Mouse (Mus musculus) right cerebral cortex, postnatal 14 days (tissue): ENCODE data around the gene Bmf.
A peak's percentile ranks its signal among the peaks of the same experiment; 100 is the strongest.

Experiments
- DNase-seq: peaks from one replicate; pipeline ENCODE4 v3.0.0; 2022

Bmf gene

DNA sequence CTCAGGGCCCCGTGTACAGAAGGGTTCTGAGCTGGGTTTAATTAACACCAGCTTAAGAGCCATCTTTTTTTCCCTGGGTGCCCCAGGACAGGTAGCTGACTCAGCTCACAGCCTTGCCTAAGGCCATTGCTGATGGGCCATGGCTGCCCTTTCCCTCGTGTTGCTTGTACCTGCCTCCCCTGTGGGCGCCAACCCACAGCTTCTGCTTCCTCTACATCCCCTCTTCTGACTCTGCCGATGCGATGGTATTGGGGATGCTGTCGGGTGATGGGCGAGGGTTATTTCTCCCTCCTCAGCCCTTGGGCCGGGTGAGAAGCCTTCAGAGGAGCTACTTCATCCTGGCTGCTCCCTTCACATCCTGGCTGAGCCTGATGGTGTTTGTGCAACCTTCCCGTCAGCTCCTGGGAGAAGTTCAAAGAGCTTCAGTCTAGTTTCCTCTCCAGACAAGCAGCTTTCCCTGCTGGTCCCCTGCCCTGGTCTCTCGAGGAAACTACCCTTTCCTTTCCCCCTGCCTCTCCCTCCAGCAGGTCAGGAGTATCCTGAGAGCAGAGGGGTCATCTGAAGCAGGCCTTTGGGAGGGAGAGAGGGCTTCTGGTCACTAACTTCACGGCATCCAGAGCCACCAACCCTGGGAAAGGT lies 37.6 kb downstream of the Bmf start:
- DNase-seq = no peak

DNA sequence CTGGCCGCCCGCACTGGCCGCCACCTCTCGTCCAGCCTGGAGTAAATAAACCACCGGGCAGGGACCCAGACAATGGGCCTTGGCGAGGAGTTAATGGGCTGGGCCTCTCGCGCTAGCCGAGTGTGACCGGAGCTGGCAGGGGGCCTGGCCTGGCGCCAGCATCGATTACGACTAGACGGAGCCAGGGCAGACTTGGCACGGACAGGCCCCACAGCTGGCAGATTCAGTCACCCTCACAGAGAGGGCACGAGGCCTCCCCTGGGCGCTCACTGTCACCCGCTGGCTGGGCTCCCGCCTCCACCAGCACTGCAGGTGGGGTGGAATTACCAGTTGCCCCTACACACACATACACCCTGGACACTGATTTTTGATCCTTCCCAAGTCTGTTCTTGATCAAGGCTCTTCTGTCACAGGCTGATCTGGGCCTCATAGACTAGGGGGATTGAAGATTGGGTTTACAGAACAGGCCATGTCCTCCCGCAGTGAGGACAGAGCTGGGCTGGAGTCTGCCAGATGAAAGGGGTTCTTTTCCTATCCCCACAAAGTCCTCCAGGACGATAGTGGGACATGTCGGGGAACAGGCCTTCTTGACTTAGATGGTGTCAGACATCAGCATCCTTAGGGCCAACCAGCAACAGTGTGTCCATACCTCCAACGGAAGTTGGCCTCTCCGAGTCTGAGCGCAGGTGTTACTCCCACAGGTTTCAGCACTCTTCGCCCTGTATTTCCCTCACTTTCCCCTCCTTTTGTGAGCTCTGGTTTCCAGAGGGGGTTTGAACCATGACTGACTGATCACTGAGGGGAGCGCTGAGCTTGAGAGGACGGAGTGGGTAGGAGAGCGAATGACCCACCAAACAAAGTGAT lies 38.8 kb downstream of the Bmf start:
- DNase-seq = peak; percentile 84

DNA sequence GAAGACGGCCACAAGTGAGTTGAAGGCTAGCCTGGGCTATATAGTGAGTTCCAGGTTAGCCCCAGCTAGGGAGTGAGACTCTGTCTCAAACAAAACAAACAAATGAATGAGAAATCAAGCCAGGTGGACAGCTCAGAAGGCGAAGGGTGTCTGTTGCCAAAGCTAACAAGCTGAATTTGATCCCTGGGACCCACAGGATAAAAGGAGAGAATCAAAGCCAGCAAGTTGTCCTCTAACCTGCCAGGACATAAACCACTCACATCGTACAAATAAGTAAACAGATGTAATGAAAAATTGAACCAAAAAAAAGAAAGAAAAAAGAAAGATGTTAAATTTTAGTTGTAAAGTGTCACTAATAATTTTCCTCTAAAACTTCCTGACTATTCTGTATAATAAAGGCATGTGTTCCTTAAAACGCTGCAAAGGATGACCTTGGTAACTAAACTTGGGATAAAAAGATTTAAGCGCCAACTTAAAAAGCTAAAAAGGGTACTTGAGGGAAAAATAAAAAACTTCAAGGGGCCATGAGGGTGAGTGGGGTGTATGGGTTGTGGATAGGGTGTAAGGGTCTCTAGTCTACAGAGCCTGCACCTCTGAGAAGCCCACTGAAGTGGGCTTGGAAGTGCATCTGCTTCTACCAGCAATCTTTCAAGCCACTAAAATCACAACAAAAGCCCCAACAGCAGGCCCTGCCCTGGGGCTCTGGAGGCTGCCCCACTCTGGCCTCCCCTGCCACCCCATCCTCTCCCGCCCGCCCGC lies 39.6 kb downstream of the Bmf start:
- DNase-seq = no peak

DNA sequence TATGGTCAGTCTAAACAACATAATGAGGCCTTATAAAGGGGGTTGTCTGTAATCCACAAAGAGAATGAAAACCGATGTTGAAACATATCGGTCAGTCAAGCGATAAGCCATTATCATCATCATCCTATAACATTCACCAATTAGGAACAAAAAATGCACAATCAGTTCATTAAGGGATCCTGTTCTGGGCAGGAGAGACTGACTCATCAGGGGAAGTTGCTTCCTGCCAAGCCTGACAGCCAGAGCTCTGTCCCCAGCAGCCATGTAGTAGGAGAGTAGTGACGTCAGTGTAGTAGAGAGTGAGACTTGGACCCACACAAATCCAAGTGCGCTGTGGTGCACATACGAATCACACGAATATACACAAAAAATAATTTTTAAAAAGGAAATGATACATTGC lies 42.4 kb downstream of the Bmf start:
- DNase-seq = no peak

DNA sequence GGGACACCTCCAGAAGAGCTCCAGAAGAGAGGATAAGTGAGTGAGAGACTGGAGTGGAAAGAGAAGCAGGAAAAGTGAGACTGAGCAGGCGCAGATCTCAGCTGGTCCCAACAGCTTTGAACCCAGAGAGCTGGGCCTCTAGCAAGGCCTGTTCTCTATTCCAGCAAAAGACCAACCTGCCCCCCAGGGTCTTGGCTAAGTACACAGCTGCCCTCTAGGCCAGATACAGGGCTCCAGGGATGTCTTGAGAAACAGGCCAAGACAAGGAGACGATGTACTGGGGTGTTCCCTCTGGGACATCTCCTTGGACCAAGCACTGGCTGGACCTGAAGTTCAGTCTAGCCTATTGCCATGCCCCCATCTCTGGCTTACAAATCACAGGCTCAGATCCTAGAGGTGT lies 49.3 kb downstream of the Bmf start:
- no peak for DNase-seq

DNA sequence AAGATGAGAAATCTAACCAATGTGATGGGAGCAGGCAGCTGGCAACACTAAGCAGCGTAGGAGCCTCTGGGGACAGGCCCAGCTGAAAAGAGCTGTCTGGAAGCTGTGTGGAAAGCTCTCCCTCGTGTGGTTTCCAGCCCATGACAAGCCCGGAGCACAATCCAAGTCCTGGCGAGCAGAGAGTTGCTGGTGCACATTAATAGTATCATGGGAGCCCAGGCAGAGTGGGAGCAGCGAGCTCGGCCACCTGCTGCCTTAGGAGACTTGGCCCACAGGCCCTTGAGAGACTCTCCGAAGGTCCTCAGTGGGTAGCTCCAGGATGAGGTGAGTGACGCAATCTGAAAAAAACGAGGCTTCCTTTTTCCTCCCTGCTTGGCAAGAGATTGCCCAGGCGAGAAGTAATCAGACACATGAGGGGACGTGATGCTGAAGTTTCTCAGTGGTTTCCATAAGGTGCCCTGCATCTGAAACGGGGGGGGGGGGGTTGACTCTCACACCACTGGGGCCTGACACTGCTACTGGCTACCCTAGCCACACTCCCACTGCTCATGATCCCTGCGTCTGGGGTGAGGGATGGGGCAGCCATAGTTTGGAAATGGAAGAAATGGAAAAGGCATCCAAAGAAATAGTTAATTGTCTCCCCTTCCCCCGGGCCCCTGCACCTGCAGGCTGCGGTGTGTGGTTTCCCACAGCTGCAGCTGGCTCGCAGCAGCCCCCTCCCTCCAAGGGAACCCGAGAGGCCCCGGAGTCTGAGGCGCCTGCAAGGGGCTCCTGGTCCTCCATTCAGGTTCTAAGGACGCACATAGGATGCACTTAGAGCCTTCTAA lies 50.1 kb downstream of the Bmf start:
- no peak for DNase-seq

DNA sequence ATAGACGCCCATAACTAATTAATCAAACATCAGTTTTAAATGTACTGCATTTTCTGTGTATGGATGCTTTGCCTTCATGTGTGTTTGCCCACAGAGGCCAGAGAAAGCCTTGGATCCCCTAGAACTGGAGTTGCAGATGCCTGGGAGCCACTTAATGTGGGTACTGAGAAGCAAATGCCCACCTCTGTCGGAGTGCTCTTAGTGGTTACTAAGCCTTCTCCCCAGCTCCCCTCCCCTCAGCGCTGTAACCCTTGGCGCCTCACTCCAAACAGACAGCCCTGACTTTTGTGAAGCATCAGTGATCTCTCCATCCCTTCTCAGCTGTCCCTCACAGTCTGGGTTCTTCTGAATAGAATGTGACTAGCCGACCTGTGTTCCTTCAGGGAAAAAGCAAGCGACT lies 51.0 kb downstream of the Bmf start:
- no peak for DNase-seq

DNA sequence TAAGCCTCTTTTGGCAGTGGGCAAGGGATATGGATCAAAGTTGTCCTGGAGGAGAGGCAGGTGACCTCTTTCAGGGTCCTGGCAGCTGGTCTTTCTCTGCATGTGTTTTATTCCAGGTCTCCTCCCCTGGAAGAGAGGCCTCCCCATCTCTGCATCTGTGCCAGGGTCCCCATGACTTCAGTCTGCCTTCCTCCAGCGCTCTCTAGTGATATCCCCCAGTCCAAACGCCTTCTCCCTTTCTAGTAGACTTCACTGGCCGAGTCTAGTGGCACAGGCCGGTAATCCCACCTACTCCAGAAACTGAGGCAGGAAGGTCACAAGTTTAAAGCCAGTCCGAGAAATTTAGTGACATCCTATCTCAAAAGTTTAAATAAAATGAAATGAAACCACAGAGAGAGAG lies 51.6 kb downstream of the Bmf start:
- DNase-seq = no peak

DNA sequence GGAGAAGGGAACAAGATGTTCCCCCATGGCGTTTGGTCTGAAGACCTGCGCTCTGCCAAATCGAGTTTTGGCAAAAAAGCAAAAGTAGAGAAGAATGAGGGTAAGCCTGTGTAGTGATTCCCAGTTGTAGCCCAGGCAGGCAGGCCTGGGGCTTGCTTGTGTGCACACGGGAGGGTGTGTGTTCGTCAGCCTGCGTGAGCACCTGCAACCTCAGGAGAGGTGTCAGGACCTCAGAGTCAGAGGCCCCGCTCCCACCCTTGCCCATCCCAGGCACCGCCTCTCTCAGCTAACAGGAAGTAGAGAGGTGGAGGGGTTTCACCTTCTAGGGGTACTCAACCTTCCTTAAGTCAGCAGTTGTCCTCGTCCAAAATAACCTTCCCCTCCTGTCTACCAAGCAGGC lies 54.5 kb downstream of the Bmf start:
- DNase-seq = no peak

DNA sequence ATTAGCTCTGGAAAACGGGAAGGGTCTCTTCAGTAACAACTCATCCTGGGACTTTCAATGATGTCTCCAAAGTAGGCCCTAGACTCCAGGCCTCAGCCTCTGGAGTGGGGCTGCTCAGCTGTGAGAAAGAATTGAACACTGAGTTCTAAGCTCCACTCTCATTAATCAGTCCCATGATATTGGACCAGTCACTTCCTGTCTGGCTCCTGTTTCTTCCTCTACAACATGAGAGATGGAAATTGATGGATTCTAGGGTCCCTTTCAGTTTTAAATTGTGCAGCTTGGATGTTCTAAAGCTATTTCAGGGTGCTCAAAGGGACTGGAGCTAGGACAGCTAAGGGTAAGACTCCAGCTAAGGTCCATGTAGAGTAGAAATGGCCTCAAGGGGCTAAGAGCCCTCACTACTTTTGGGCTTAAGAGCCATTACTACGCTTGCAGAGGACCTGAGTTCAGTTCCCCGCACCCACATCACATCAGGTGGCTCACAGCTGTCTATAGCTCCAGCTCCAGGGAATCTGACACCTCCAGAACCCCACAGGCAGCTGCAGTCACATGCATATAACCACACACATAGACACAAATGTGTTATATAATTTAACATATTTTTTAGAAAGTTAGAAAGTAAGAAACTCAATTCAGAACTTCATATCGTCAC lies 57.6 kb downstream of the Bmf start:
- DNase-seq = no peak

DNA sequence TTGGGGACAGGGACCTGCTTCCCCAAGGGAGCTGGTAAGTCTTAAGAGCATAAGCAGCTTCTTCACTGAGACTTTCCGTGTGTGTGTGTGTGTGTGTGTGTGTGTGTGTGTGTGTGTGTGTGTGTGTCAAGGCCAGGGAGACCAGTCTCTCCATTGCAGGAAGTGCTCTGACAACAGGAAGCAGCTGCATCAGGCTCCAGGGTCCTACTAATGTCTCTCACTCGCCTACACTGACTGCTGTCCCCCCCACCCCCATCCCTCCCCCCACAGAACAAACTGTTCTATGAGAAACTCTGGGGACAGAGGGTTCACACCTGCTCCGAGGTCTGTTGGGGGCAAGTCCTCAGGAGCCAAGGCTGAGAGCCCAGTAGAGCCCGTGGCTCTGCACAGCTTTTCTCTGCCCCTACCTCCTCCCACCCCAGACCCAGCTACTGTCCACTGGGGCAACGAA lies 58.2 kb downstream of the Bmf start:
- peak; percentile 33 for DNase-seq

DNA sequence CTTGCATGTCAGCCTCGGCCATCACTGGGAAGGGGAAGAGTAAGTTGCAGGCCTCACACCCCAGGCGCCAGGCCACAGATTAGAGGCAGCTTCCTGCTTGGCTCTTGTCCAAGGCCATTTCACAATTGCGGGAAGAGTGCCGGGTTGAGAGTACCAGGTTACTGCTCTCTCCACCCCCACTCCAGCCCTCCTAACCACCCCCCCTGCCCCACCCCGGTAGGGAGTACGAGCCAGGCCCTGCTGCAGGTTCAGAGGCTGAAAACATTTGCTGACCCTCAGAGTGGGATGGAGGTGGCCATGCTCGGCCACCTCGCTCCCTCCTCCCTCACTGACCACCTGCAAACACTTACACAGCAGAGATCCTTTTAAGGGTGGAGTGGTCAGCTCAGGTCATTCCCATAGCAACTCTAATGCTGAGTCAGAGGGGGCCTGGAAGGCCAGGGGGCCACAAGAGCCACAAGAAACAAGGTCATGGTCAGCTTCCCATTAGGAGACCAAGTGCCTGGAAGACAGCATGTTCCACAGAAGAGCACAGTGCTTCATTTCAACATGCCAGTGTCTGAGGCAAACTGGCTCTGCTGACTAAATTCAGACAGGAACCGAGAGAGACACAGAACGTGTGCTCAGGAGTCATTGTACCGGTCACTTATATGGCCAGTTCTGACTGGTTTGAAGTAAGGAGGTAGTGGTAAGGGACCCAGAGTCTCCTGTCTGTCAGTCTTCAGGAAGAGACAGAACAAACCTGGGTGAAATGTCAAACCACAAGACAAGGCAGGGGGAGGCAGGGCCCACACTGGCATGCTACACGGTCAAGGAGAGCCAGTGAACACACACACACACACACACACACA lies 59.0 kb downstream of the Bmf start:
- DNase-seq = peak; percentile 43

DNA sequence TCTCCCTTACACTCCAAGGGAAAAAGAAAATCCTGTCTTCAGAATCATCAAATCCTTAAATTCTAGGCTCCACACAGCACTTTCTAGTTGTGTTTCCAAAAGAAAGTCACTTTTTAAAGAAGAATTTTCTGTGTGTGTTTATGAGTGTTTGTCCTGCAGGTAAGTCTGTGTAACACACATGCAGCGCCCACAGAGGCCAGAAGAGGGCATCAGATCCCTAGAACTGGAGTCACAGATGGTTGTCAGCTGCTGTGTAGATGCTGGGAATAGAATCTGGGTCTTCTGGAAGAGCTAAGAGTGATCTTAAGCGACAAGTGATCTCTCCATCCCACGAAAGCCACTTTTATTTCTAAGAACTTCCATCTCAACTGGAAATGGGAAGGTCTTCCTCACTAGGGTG lies 61.7 kb downstream of the Bmf start:
- no peak for DNase-seq

DNA sequence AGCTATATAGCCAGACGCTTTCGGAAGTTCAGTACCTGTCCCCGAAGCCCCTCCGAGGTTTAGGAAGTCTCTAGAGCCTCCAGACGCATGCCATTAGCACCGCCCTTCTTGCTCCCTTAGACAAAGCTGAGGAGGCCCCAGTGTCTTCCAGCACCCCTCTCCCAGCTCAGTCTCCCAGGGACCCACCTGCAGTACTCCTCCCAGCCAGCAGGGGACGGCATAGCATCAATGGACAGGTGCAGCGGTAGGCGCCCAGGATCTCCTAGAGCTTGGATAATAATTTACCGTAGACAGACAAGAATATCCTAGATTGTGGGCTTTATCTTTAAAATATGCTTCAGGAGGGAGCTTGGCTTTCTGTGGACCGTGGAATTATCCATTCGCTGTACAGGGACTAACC lies 62.6 kb downstream of the Bmf start:
- DNase-seq = peak; percentile 81

DNA sequence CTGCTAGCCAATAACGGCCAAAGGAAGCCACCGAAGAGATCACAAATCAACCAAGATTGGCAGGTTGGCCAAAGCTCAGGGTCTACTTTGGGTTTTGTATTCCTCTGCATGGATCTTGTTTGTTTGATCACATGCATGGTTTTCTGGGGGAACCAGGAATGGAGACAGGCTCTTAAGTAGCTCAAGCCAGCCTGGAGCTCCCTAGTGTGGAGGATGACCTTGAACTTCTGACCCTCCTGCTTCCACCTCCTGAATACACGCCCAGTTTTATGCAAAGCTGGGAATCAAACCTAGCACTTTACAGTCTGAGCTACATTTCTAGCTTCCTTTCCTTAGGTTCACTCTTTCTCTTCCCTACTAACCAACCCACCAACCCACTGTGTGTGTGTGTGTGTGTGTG lies 64.1 kb downstream of the Bmf start:
- no peak for DNase-seq

DNA sequence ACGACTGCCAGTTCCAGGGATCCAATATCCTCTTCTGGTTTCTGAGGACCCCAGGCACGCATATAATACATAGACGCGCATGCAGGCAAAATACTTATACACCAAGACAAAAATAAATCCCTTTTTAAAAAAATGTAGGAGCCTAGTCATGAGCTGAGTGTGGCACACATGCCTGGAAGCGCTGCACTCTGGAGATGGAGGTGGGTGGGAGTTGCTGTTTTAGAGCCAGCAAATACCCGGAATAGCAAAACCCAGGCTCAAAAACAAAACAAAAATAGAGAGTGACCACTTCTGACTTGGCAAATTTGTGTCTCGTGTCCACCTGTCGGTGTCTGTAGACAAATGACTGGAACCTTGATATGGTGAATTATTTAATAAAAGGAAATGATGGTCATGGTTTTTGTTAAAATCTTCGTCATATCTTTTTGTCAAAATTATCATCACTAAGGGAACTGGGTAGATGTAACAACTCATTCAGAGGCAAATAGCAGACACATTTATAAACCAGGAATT lies 65.0 kb downstream of the Bmf start:
- no peak for DNase-seq

DNA sequence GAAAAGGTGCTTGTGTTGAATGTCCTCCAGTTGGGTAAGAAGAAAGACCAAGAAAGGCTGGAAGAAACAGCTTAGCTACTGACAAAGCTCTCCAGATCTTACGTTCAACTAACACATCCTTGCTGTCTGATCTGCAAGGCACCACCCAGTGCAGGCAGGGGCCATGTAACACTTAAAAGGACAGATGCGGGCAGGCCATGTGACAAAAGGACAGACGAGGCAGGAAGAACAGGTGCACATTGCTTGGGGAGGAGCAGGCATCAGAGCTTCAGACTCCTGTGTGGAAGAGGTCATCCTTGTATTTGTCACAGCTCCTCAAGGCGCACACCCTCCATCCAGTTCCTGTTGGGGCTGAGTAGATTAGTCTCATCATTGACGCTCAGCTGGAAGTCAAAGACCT lies 66.5 kb downstream of the Bmf start:
- DNase-seq = no peak

DNA sequence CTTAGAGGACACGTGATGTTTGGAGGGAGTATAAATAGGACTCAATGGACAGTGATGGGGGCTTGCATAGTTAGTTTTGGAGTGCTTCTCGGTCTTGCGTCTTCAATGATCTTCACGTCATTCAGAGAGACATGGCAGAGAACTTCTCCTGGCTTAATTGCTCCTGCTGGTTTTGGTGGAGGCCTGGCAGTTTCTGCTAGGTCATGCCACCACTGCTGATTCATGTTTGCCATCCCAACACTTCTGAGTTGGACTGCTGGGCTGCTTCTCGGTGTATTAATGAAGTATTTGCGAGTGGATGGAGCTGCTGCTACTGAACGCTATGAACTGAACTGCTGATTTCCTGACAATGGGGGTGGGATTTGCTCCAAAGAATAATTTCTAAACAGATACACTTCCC lies 68.6 kb downstream of the Bmf start:
- DNase-seq = no peak

DNA sequence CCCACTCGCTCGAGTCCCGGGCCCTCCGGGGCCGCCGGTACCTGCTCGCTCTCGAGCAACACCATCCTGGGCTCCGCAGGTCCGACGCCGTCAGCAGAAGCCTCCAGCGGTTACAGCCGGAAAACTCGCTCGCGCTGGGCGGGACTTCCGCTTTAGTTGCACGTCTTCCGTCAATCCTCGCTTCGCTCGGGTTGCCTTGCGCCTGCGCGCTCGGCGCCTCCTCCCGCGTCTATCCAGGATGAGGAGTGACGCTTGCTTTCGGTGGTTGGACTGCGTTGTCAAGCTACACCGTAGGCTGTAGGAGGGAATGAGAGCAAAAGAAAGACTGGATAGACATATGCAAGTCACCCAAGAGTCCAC lies 70.0 kb downstream of the Bmf start, which contains the start of gene Srp14:
TSS of gene Srp14 (minus strand) at position 162 of the 360 bp plus-strand sequence.
- peak; percentile 93 for DNase-seq

DNA sequence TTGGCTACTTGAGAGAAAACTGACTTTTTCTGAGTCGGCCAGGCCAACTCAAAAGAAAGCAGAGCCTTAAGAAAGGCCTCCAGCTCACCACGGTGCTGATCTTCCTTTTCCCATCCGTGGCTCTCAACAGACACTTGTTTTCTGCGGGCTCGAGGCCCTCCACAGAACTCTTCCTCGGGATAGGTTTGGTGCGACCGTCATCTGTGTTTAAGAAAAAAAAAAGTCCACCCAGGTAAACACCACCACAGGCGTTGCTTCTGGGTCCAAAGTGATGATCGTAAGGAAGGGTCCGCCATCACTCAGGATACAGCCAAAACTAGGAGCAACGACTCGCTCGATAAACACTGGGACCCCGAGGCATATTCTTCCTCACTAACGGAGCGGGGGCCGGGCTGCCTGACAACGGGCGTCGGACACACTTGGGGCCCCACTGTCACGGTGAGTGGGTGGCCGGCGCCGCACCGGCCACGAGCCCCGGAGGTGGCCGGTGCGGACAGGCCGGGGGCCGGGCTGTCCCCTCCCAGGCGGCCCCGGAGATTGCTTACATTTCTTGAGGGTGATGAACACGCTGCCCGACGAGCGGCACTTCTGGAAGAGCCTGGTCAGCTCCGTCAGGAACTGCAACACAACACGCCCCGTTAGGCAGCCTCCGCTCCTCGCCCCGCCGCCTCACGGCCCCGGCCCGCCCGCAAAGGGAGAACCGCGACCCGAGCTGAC lies 70.5 kb downstream of the Bmf start:
- DNase-seq = no peak
